Mouse (Mus musculus) MEL (cell line): ENCODE measurements around the gene Gm4491. TPM values are rescaled to one million over a fixed set of nuclear protein-coding genes. Genes with fewer than 3 reads are reported as not detected.

Source experiments
- DNase-seq: peaks from one replicate; pipeline ENCODE4 v3.0.0; 2011; ENCODE audit warnings: low read depth, low spot score
- H3K27ac ChIP-seq: 2 replicates; pipeline ENCODE4 v1.5.1; 2012; ENCODE audit warnings: low read depth, mild to moderate bottlenecking, control low read depth, low read length, moderate library complexity; ENCODE audit not compliant: control insufficient read depth
- H3K27me3 ChIP-seq, 2 experiments: fragments of 150-350 bp in 1 of 2; sonication (generic) in 1 of 2; 2 replicates each; pipeline ENCODE4 v1.6.1; 2012; ENCODE audit warnings: low read length in 2 of 2, mild to moderate bottlenecking in 2 of 2, improper control_type of control experiment in 1 of 2, moderate library complexity in 1 of 2; ENCODE audit not compliant: insufficient read depth in 2 of 2, control insufficient read depth in 1 of 2
- H3K36me3 ChIP-seq, 2 experiments: 2 replicates each; pipeline ENCODE4 v1.6.1; 2012 to 2014; ENCODE audit warnings: low read length in 2 of 2, improper control_type of control experiment in 1 of 2, inconsistent platforms in 1 of 2, mild to moderate bottlenecking in 1 of 2; ENCODE audit not compliant: insufficient read depth in 2 of 2, control insufficient read depth in 1 of 2
- H3K4me1 ChIP-seq, 2 experiments: fragments of 150-350 bp in 1 of 2; sonication (generic) in 1 of 2; 2 replicates each; pipeline ENCODE4 v1.6.1; 2012; ENCODE audit warnings: low read length in 2 of 2, improper control_type of control experiment in 1 of 2, mild to moderate bottlenecking in 1 of 2; ENCODE audit not compliant: insufficient read depth in 2 of 2, control insufficient read depth in 1 of 2
- H3K4me3 ChIP-seq, 2 experiments: fragments of 150-350 bp in 1 of 2; sonication (generic) in 1 of 2; 2 replicates each; pipeline ENCODE4 v1.5.1; 2012; ENCODE audit warnings: low read depth in 2 of 2, low read length in 2 of 2, mild to moderate bottlenecking in 2 of 2, moderate library complexity in 2 of 2, control low read depth in 1 of 2, improper control_type of control experiment in 1 of 2; ENCODE audit not compliant: control insufficient read depth in 1 of 2, insufficient read depth in 1 of 2
- H3K79me2 ChIP-seq: 2 replicates; pipeline ENCODE4 v1.6.1; 2012; ENCODE audit warnings: mild to moderate bottlenecking, low read length, moderate library complexity; ENCODE audit not compliant: control insufficient read depth, poor library complexity, insufficient read depth
- H3K9ac ChIP-seq: 2 replicates; pipeline ENCODE4 v1.6.1; 2012; ENCODE audit warnings: low read depth, mild to moderate bottlenecking, control low read depth, low read length, moderate library complexity; ENCODE audit not compliant: control insufficient read depth, poor library complexity, severe bottlenecking
- H3K9me3 ChIP-seq: fragments of 150-350 bp; sonication (generic); replicated peaks from 2 replicates; pipeline ENCODE4 v1.6.1; 2012; ENCODE audit warnings: mild to moderate bottlenecking, low read length, improper control_type of control experiment, moderate library complexity; ENCODE audit not compliant: insufficient read depth
- BHLHE40 ChIP-seq: IDR thresholded peaks from 2 replicates; pipeline ENCODE4 v1.6.1; 2012; ENCODE audit warnings: low read depth, mild to moderate bottlenecking, inconsistent platforms, low read length, improper control_type of control experiment, borderline replicate concordance
- CTCF ChIP-seq, 3 experiments: IDR thresholded peaks in 2 of 3; conservative IDR thresholded peaks in 1 of 3; 2 replicates each; pipeline ENCODE4 v1.5.1; 2011 to 2012; ENCODE audit warnings: low read length in 3 of 3, low read depth in 2 of 3, mild to moderate bottlenecking in 2 of 3, improper control_type of control experiment in 1 of 3, inconsistent platforms in 1 of 3, mixed read lengths in 1 of 3, moderate library complexity in 1 of 3; ENCODE audit not compliant: control insufficient read depth in 1 of 3, insufficient read depth in 1 of 3, poor library complexity in 1 of 3, severe bottlenecking in 1 of 3
- E2F4 ChIP-seq: IDR thresholded peaks from 2 replicates; pipeline ENCODE4 v1.6.1; 2011; ENCODE audit warnings: low read depth, low read length, improper control_type of control experiment, borderline replicate concordance
- ELF1 ChIP-seq: IDR thresholded peaks from 2 replicates; pipeline ENCODE4 v1.6.1; 2014; ENCODE audit warnings: low read depth, mild to moderate bottlenecking, inconsistent platforms, low read length, improper control_type of control experiment, moderate library complexity
- EP300 ChIP-seq, 2 experiments: IDR thresholded peaks; 2 replicates each; pipeline ENCODE4 v1.6.1; 2011; ENCODE audit warnings: improper control_type of control experiment in 2 of 2, low read length in 2 of 2, low read depth in 1 of 2, mild to moderate bottlenecking in 1 of 2
- GABPA ChIP-seq: IDR thresholded peaks from 2 replicates; pipeline ENCODE4 v1.6.1; 2012; ENCODE audit warnings: low read depth, mild to moderate bottlenecking, inconsistent platforms, low read length, improper control_type of control experiment, moderate library complexity
- GATA1 ChIP-seq: IDR thresholded peaks from 2 replicates; pipeline ENCODE4 v1.6.1; 2011; ENCODE audit warnings: low read depth, low read length, improper control_type of control experiment
- HCFC1 ChIP-seq: IDR thresholded peaks from 2 replicates; pipeline ENCODE4 v1.6.1; 2012; ENCODE audit warnings: low read depth, mild to moderate bottlenecking, inconsistent platforms, low read length, improper control_type of control experiment, moderate library complexity
- JUND ChIP-seq: IDR thresholded peaks from 2 replicates; pipeline ENCODE4 v1.6.1; 2011; ENCODE audit warnings: low read depth, mild to moderate bottlenecking, improper control_type of control experiment, low read length
- MAFK ChIP-seq: IDR thresholded peaks from 2 replicates; pipeline ENCODE4 v1.6.1; 2011; ENCODE audit warnings: low read depth, mild to moderate bottlenecking, low read length, improper control_type of control experiment, borderline replicate concordance
- MAX ChIP-seq: IDR thresholded peaks from 2 replicates; pipeline ENCODE4 v1.6.1; 2011; ENCODE audit warnings: low read length, improper control_type of control experiment
- MEF2A ChIP-seq: IDR thresholded peaks from 2 replicates; pipeline ENCODE4 v1.6.1; 2014; ENCODE audit warnings: low read depth, mild to moderate bottlenecking, inconsistent platforms, low read length, improper control_type of control experiment; ENCODE audit not compliant: poor library complexity, insufficient replicate concordance, severe bottlenecking; ENCODE audit errors: extremely low read depth
- MXI1 ChIP-seq: IDR thresholded peaks from 2 replicates; pipeline ENCODE4 v1.6.1; 2011; ENCODE audit warnings: mild to moderate bottlenecking, low read depth, low read length, improper control_type of control experiment
- MYB ChIP-seq: IDR thresholded peaks from 2 replicates; pipeline ENCODE4 v1.6.1; 2011; ENCODE audit warnings: mild to moderate bottlenecking, low read depth, low read length, improper control_type of control experiment
- MYC ChIP-seq: IDR thresholded peaks from 2 replicates; pipeline ENCODE4 v1.6.1; 2011; ENCODE audit warnings: low read depth, mild to moderate bottlenecking, low read length, improper control_type of control experiment, moderate library complexity
- NELFE ChIP-seq: IDR thresholded peaks from 2 replicates; pipeline ENCODE4 v1.6.1; 2011; ENCODE audit warnings: low read depth, low read length, improper control_type of control experiment
- NRF1 ChIP-seq: IDR thresholded peaks from 2 replicates; pipeline ENCODE4 v1.6.1; 2014; ENCODE audit warnings: low read depth, mild to moderate bottlenecking, inconsistent platforms, low read length, improper control_type of control experiment, moderate library complexity; ENCODE audit not compliant: poor library complexity, insufficient read depth, severe bottlenecking
- POLR2A ChIP-seq, 2 experiments: IDR thresholded peaks; 2 replicates each; pipeline ENCODE4 v1.6.1; 2011 to 2012; ENCODE audit warnings: low read length in 2 of 2, mild to moderate bottlenecking in 2 of 2, control low read depth in 1 of 2, improper control_type of control experiment in 1 of 2, low read depth in 1 of 2, moderate library complexity in 1 of 2; ENCODE audit not compliant: control insufficient read depth in 1 of 2, insufficient read depth in 1 of 2, poor library complexity in 1 of 2
- POLR2AphosphoS2 ChIP-seq: IDR thresholded peaks from 2 replicates; pipeline ENCODE4 v1.6.1; 2011; ENCODE audit warnings: low read length, improper control_type of control experiment
- RAD21 ChIP-seq: IDR thresholded peaks from 2 replicates; pipeline ENCODE4 v1.6.1; 2011; ENCODE audit warnings: mild to moderate bottlenecking, low read depth, low read length, improper control_type of control experiment
- RCOR1 ChIP-seq: IDR thresholded peaks from 2 replicates; pipeline ENCODE4 v1.6.1; 2012; ENCODE audit warnings: low read depth, mild to moderate bottlenecking, inconsistent platforms, low read length, improper control_type of control experiment
- SIN3A ChIP-seq: IDR thresholded peaks from 2 replicates; pipeline ENCODE4 v1.6.1; 2012; ENCODE audit warnings: low read length, improper control_type of control experiment, inconsistent platforms
- SMC3 ChIP-seq: IDR thresholded peaks from 2 replicates; pipeline ENCODE4 v1.6.1; 2011; ENCODE audit warnings: low read depth, low read length, improper control_type of control experiment
- TAL1 ChIP-seq: IDR thresholded peaks from 2 replicates; pipeline ENCODE4 v1.6.1; 2012; ENCODE audit warnings: mild to moderate bottlenecking, inconsistent platforms, low read length, moderate library complexity, mixed read lengths
- TCF12 ChIP-seq: IDR thresholded peaks from 2 replicates; pipeline ENCODE4 v1.6.1; 2014; ENCODE audit warnings: low read depth, mild to moderate bottlenecking, inconsistent platforms, low read length, improper control_type of control experiment, moderate library complexity
- UBTF ChIP-seq: IDR thresholded peaks from 2 replicates; pipeline ENCODE4 v1.6.1; 2012; ENCODE audit warnings: low read depth, mild to moderate bottlenecking, inconsistent platforms, low read length, improper control_type of control experiment, moderate library complexity, borderline replicate concordance; ENCODE audit not compliant: insufficient read depth
- USF1 ChIP-seq: IDR thresholded peaks from 2 replicates; pipeline ENCODE4 v1.6.1; 2014; ENCODE audit warnings: low read depth, mild to moderate bottlenecking, inconsistent platforms, low read length, improper control_type of control experiment, moderate library complexity
- USF2 ChIP-seq, 2 experiments: IDR thresholded peaks; 2 replicates each; pipeline ENCODE4 v1.6.1; 2011 to 2012; ENCODE audit warnings: improper control_type of control experiment in 2 of 2, low read length in 2 of 2, borderline replicate concordance in 1 of 2, inconsistent platforms in 1 of 2, low read depth in 1 of 2, mild to moderate bottlenecking in 1 of 2; ENCODE audit not compliant: insufficient read depth in 1 of 2
- ZC3H11A ChIP-seq: IDR thresholded peaks from 2 replicates; pipeline ENCODE4 v1.6.1; 2012; ENCODE audit warnings: low read depth, mild to moderate bottlenecking, inconsistent platforms, low read length, improper control_type of control experiment
- ZKSCAN1 ChIP-seq: IDR thresholded peaks from 2 replicates; pipeline ENCODE4 v1.6.1; 2012; ENCODE audit warnings: low read depth, mild to moderate bottlenecking, inconsistent platforms, low read length, improper control_type of control experiment, moderate library complexity
- ZMIZ1 ChIP-seq: IDR thresholded peaks from 2 replicates; pipeline ENCODE4 v1.6.1; 2012; ENCODE audit warnings: low read depth, mild to moderate bottlenecking, inconsistent platforms, low read length, improper control_type of control experiment, moderate library complexity
- polyA plus RNA-seq, 2 experiments: library from polyadenylated mRNA; stranded (reverse) in 1 of 2; unstranded in 1 of 2; fragments of >175 nt in 1 of 2; fragments of >200 nt in 1 of 2; gene quantifications; 2 replicates each; pipeline versions ENCODE4 v1.2.1 to v1.2.4; 2012; ENCODE audit warnings: low replicate concordance in 2 of 2, low read depth in 1 of 2; ENCODE audit not compliant: insufficient read length in 2 of 2, insufficient read depth in 1 of 2, missing spikeins in 1 of 2
- total RNA-seq: library from RNA; depleted of rRNA; stranded (reverse); fragments of 300-350 nt; gene quantifications from 2 replicates; pipeline ENCODE4 v1.2.3, GENCODE M21; 2012

Gm4491 gene
- total and polyA plus RNA-seq, 3 experiments = not detected

DNA sequence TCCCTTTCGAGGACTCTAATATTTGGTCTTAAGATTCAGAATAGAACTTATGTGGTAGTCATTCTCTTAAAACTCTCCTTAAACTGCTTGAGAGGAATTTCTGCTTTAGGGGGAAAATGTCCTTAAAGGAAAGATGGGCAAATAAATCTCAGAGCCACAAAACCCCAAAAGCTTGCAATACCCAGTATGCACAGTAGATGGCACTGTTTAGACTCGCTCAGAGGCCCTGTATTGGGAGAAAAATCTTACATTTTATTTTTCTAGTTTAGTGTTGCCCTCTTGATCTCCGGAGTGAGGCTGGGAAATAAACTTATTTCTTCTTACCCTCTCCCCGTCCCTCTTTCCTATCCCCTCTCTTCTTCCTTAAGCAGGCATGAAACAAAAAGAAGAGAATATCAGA, 6.5 kb downstream of the Gm4491 start:
- Histone ChIP-seq H3K9ac (no peak overlapping the region), H3K27me3 (peaks cover 0 to 5% of the 10 kb centered on the region in 2 experiments; a peak in 3 of 4 replicates), H3K4me3 (no peak overlapping the region), H3K27ac (no peak overlapping the region), H3K79me2 (no peaks in the 10 kb centered on the region), H3K36me3 (no peaks in the 10 kb centered on the region), H3K9me3 (no peaks in the 10 kb centered on the region), H3K4me1 (no peaks in the 10 kb centered on the region)
- TF ChIP-seq GATA1 (no peak), USF1 (no peak), RAD21 (peak; percentile 60), NRF1 (no peak), MXI1 (no peak), RCOR1 (no peak), ZKSCAN1 (no peak), MYC (no peak), POLR2A (IDR thresholded peaks at IDR 0.05; ENCODE audit: control insufficient read depth in 1 of 2, insufficient read depth in 1 of 2, low read depth in 1 of 2, low read length in 2 of 2, poor library complexity in 1 of 2) (no peak), E2F4 (no peak), MYB (no peak), HCFC1 (no peak), GABPA (no peak), NELFE (no peak), UBTF (no peak), TCF12 (no peak), ELF1 (no peak), EP300 (IDR thresholded peaks at IDR 0.05; ENCODE audit: low read depth in 1 of 2, low read length in 2 of 2) (no peak), SMC3 (peak; percentile 69), MEF2A (no peak), POLR2AphosphoS2 (no peak), USF2 (IDR thresholded peaks at IDR 0.05; ENCODE audit: borderline replicate concordance in 1 of 2, insufficient read depth in 1 of 2, low read depth in 1 of 2, low read length in 2 of 2) (no peak), MAFK (no peak), ZC3H11A (peak; percentile 49; the same call in 1 of the 2 replicates), ZMIZ1 (no peak), BHLHE40 (no peak), JUND (no peak), TAL1 (no peak), MAX (no peak), SIN3A (no peak), CTCF (IDR thresholded peaks at IDR 0.05 in 2 of 3, conservative IDR thresholded peaks at IDR 0.05 in 1 of 3; ENCODE audit: control insufficient read depth in 1 of 3, insufficient read depth in 1 of 3, low read depth in 2 of 3, low read length in 3 of 3, poor library complexity in 1 of 3, severe bottlenecking in 1 of 3) (peak; percentile 54 to 63 (median 61))
- peak; percentile 36 for DNase-seq
